Mouse (Mus musculus): ENCODE results near the gene Nudt6. TPM values are rescaled to one million over a fixed set of nuclear protein-coding genes. Genes with fewer than 3 reads are reported as not detected.

Gene Nudt6
- total and polyA plus RNA-seq, 3 experiments, result 6.0 to 9.1 TPM; not detected in 1

DNA sequence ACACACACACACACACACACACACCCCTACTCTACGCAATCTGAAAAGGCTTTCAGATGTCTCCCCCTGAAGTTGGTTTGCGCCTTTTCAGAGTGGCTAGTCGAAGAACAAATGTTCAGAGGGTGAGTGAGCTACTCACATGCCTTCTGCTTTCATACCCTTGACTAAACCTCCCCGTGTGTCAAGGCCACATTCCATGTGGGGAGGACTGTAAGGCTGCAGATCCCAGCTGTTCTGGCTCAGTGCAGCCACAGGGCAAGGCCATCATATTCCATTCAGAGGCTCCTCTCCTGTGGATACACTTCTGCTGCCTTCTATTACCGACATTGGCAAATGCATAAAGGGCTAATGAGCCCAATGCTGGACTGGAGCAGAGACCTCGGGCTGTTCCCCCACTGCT, 41.6 kb downstream of the Nudt6 start:
- TF ChIP-seq BHLHE40 (IDR thresholded peaks at IDR 0.05; ENCODE audit: borderline replicate concordance, low read depth, low read length), result no peak
- DNase-seq (ENCODE audit: low read depth, low spot score), result no peak

DNA sequence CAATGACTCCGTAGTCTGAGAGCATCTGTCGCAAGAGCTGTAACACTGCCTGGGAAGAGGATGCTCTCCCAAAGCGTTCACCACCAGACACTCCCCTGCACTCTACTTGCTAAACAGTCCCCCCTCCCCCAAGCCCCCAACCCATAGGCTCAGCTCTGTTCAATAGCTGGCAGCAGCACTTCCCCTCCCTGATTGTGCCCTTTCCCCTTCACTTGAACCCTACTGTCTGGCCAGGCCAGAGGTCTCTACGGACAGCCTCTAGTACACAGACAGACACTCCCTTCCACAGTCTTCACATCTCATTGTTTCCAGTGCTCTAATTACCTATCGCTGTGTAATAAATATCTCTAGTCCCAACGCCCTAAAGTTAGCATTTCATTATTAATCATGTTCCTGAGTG, 42.1 kb downstream of the Nudt6 start:
- H3K4me1 ChIP-seq (ENCODE audit: control insufficient read depth in 1 of 2, insufficient read depth in 2 of 2, low read length in 2 of 2), result no peaks in the 10 kb centered on the region
- H3K9me3 ChIP-seq (replicated peaks; ENCODE audit: insufficient read depth, low read length), result no peaks in the 10 kb centered on the region
- H3K4me3 ChIP-seq (ENCODE audit: control insufficient read depth in 1 of 2, insufficient read depth in 1 of 2, low read depth in 2 of 2, low read length in 2 of 2), result no peak overlapping the region
- TF ChIP-seq MAZ (IDR thresholded peaks at IDR 0.05; ENCODE audit: low read depth, low read length) (no peak), POLR2AphosphoS5 (IDR thresholded peaks at IDR 0.05; ENCODE audit: borderline replicate concordance, low read depth, low read length) (no peak), RAD21 (IDR thresholded peaks at IDR 0.05; ENCODE audit: low read depth, low read length) (no peak), USF2 (IDR thresholded peaks at IDR 0.05; ENCODE audit: borderline replicate concordance in 1 of 2, insufficient read depth in 1 of 2, low read depth in 1 of 2, low read length in 2 of 2) (no peak)
- no peaks in the 10 kb centered on the region for H3K79me2 ChIP-seq (ENCODE audit: control insufficient read depth, insufficient read depth, low read length, poor library complexity)
- H3K9ac ChIP-seq (ENCODE audit: control insufficient read depth, low read depth, low read length, poor library complexity, severe bottlenecking), result no peak overlapping the region
- H3K27me3 ChIP-seq (ENCODE audit: control insufficient read depth in 1 of 2, insufficient read depth in 2 of 2, low read length in 2 of 2), result no peaks in the 10 kb centered on the region; a peak in 1 of 4 replicates
- no peak for DNase-seq (ENCODE audit: low read depth, low spot score)
- H3K27ac ChIP-seq (ENCODE audit: control insufficient read depth, low read depth, low read length), result no peak overlapping the region
- H3K36me3 ChIP-seq (ENCODE audit: control insufficient read depth in 1 of 2, insufficient read depth in 2 of 2, low read length in 2 of 2), result no peaks in the 10 kb centered on the region

More for the DNA sequence above, 41.6 kb downstream of the Nudt6 start:
- Histone ChIP-seq H3K4me3 (ENCODE audit: control insufficient read depth in 1 of 2, insufficient read depth in 1 of 2, low read depth in 2 of 2, low read length in 2 of 2) (no peak overlapping the region), H3K27ac (ENCODE audit: control insufficient read depth, low read depth, low read length) (no peak overlapping the region), H3K36me3 (ENCODE audit: control insufficient read depth in 1 of 2, insufficient read depth in 2 of 2, low read length in 2 of 2) (no peaks in the 10 kb centered on the region), H3K79me2 (ENCODE audit: control insufficient read depth, insufficient read depth, low read length, poor library complexity) (no peaks in the 10 kb centered on the region), H3K27me3 (ENCODE audit: control insufficient read depth in 1 of 2, insufficient read depth in 2 of 2, low read length in 2 of 2) (no peaks in the 10 kb centered on the region; a peak in 1 of 4 replicates), H3K4me1 (ENCODE audit: control insufficient read depth in 1 of 2, insufficient read depth in 2 of 2, low read length in 2 of 2) (no peaks in the 10 kb centered on the region), H3K9ac (ENCODE audit: control insufficient read depth, low read depth, low read length, poor library complexity, severe bottlenecking) (no peak overlapping the region), H3K9me3 (replicated peaks; ENCODE audit: insufficient read depth, low read length) (no peaks in the 10 kb centered on the region)

DNA sequence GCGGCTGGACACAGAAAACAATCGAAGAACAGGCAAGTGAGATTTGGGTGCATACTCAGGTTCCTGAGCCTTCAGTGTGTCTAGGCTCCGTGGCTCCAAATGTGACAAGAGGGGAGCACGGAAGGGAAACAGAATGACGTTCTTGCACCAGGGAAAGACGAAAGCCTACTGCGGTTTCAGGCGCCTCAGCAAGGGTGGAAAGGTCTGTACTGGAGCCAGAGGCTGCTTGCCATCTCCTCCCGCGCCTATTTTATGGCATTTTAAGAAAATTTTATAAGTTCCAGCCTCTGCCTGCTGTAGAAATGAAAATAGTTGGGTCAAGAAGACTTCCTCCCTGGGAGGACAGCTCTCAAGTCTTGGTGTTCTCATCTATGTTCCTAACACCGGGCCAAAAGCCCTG, 46.3 kb downstream of the Nudt6 start:
- TF ChIP-seq RCOR1 (IDR thresholded peaks at IDR 0.05; ENCODE audit: low read depth, low read length), result no peak
- Histone ChIP-seq H3K36me3 (ENCODE audit: control insufficient read depth in 1 of 2, insufficient read depth in 2 of 2, low read length in 2 of 2) (no peaks in the 10 kb centered on the region), H3K27me3 (ENCODE audit: control insufficient read depth in 1 of 2, insufficient read depth in 2 of 2, low read length in 2 of 2) (no peaks in the 10 kb centered on the region; a peak in 2 of 4 replicates), H3K9ac (ENCODE audit: control insufficient read depth, low read depth, low read length, poor library complexity, severe bottlenecking) (no peak overlapping the region), H3K4me1 (ENCODE audit: control insufficient read depth in 1 of 2, insufficient read depth in 2 of 2, low read length in 2 of 2) (no peaks in the 10 kb centered on the region), H3K27ac (ENCODE audit: control insufficient read depth, low read depth, low read length) (no peak overlapping the region), H3K79me2 (ENCODE audit: control insufficient read depth, insufficient read depth, low read length, poor library complexity) (no peaks in the 10 kb centered on the region), H3K4me3 (ENCODE audit: control insufficient read depth in 1 of 2, insufficient read depth in 1 of 2, low read depth in 2 of 2, low read length in 2 of 2) (no peak overlapping the region), H3K9me3 (replicated peaks; ENCODE audit: insufficient read depth, low read length) (no peaks in the 10 kb centered on the region)
- DNase-seq (ENCODE audit: low read depth, low spot score), result no peak

DNA sequence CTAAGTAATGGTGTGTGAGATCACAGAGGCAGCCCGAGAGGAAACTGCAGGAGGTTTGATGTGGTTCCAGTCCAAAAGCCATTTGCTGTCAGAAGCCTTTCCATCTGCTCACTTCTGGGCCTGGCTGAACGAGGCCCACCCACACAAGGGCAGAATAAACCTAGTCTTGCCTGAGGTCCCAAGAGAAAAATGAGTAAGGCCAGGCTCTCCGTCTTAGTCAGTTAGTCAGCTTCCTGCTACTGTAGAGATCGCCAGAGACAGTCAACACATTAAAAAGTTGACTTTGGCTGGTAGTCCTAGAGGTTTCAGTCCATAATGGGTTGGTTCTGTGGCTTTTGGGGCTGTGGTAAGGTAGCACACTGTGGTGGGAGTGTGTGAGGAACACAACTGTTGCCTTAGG, 49.6 kb downstream of the Nudt6 start:
- no peak for DNase-seq (ENCODE audit: low read depth, low spot score)
- Histone ChIP-seq H3K9ac (ENCODE audit: control insufficient read depth, low read depth, low read length, poor library complexity, severe bottlenecking) (no peak overlapping the region), H3K9me3 (replicated peaks; ENCODE audit: insufficient read depth, low read length) (no peaks in the 10 kb centered on the region), H3K79me2 (ENCODE audit: control insufficient read depth, insufficient read depth, low read length, poor library complexity) (no peaks in the 10 kb centered on the region), H3K4me1 (ENCODE audit: control insufficient read depth in 1 of 2, insufficient read depth in 2 of 2, low read length in 2 of 2) (peaks cover 0 to 12% of the 10 kb centered on the region in 2 experiments; a peak in 2 of 4 replicates), H3K4me3 (ENCODE audit: control insufficient read depth in 1 of 2, insufficient read depth in 1 of 2, low read depth in 2 of 2, low read length in 2 of 2) (no peak overlapping the region), H3K27me3 (ENCODE audit: control insufficient read depth in 1 of 2, insufficient read depth in 2 of 2, low read length in 2 of 2) (no peaks in the 10 kb centered on the region; a peak in 2 of 4 replicates), H3K36me3 (ENCODE audit: control insufficient read depth in 1 of 2, insufficient read depth in 2 of 2, low read length in 2 of 2) (peaks cover 0 to 4% of the 10 kb centered on the region in 2 experiments; a peak in 2 of 4 replicates), H3K27ac (ENCODE audit: control insufficient read depth, low read depth, low read length) (no peak overlapping the region)
- TF ChIP-seq ZKSCAN1 (IDR thresholded peaks at IDR 0.05; ENCODE audit: low read depth, low read length), result no peak
- no peak for TF ChIP-seq ZMIZ1 (IDR thresholded peaks at IDR 0.05; ENCODE audit: low read depth, low read length)
- TF ChIP-seq POLR2AphosphoS5 (IDR thresholded peaks at IDR 0.05; ENCODE audit: borderline replicate concordance, low read depth, low read length), result no peak
- TF ChIP-seq MYB (IDR thresholded peaks at IDR 0.05; ENCODE audit: low read depth, low read length), result no peak
- TF ChIP-seq MAZ (IDR thresholded peaks at IDR 0.05; ENCODE audit: low read depth, low read length), result no peak
- no peak for TF ChIP-seq ELF1 (IDR thresholded peaks at IDR 0.05; ENCODE audit: low read depth, low read length)
- no peak for TF ChIP-seq TBP (IDR thresholded peaks at IDR 0.05; ENCODE audit: low read depth, low read length)

Measured in MEL (cell line).